Mouse (Mus musculus): ENCODE data around the gene Dffa. TPM values are rescaled to one million over a fixed set of nuclear protein-coding genes. Genes with fewer than 3 reads are reported as not detected.

Gene Dffa
- total RNA-seq (2012; rRNA removed): 10.3 and 15.2 TPM in 2 replicates

GRCm38 (mm10) chr4:149103875-149104561, at the start of gene Dffa:
Gene Dffa, plus strand, starts transcription at chr4:149104146.
- DNase-seq (ENCODE audit: low read depth, low spot score): peak; percentile 87
- peaks cover 3% of the 10 kb centered on the region; the same call in 1 of the 2 replicates for H3K36me3 ChIP-seq (ENCODE audit: control insufficient read depth, insufficient read depth, low read length, poor library complexity, severe bottlenecking)
- in situ Hi-C loops (cut with MboI; ENCODE audit: low sequenced_read_pairs in 2 of 2, unreplicated experiment in 2 of 2): no loop called here
- no peaks in the 10 kb centered on the region for H3K9me3 ChIP-seq (ENCODE audit: control insufficient read depth, insufficient read depth, low read depth, low read length)
- no peak within 1 kb of the TSS for H3K27ac ChIP-seq (ENCODE audit: insufficient read depth, low read depth, low read length, poor library complexity, severe bottlenecking)
- TF ChIP-seq ZC3H11A (IDR thresholded peaks at IDR 0.05; ENCODE audit: borderline replicate concordance, low read depth, low read length) (no peak), HCFC1 (IDR thresholded peaks at IDR 0.05; ENCODE audit: borderline replicate concordance, insufficient read depth, low read length) (peak; percentile 100), ZNF384 (IDR thresholded peaks at IDR 0.05; ENCODE audit: low read depth, low read length) (0 out of 2 replicates have a peak, but pooled peaks have one; percentile 4), CHD2 (IDR thresholded peaks at IDR 0.05; ENCODE audit: low read depth, low read length) (peak; percentile 99)
- H3K4me3 ChIP-seq (ENCODE audit: insufficient read depth in 1 of 2, low read depth in 1 of 2, low read length in 2 of 2, poor library complexity in 1 of 2, severe bottlenecking in 1 of 2): peak within 1 kb of the TSS; percentile 82 to 92
- peak within 1 kb of the TSS; percentile 91 for H3K9ac ChIP-seq (ENCODE audit: insufficient read depth, low read depth, low read length, poor library complexity, severe bottlenecking)
- peaks cover 0 to 3% of the 10 kb centered on the region in 2 experiments; a peak in 1 of 4 replicates for H3K4me1 ChIP-seq (ENCODE audit: control insufficient read depth in 2 of 2, insufficient read depth in 2 of 2, low read length in 2 of 2, poor library complexity in 1 of 2)

- Histone ChIP-seq H3K4me3 (ENCODE audit: insufficient read depth in 1 of 2, low read depth in 1 of 2, low read length in 2 of 2, poor library complexity in 1 of 2, severe bottlenecking in 1 of 2) (no peak overlapping the region), H3K9me3 (ENCODE audit: control insufficient read depth, insufficient read depth, low read depth, low read length) (no peaks in the 10 kb centered on the region), H3K27ac (ENCODE audit: insufficient read depth, low read depth, low read length, poor library complexity, severe bottlenecking) (no peak overlapping the region), H3K36me3 (ENCODE audit: control insufficient read depth, insufficient read depth, low read length, poor library complexity, severe bottlenecking) (peaks cover 2% of the 10 kb centered on the region; the same call in 1 of the 2 replicates), H3K9ac (ENCODE audit: insufficient read depth, low read depth, low read length, poor library complexity, severe bottlenecking) (no peak overlapping the region), H3K4me1 (ENCODE audit: control insufficient read depth in 2 of 2, insufficient read depth in 2 of 2, low read length in 2 of 2, poor library complexity in 1 of 2) (peaks cover 8 to 28% of the 10 kb centered on the region in 2 experiments; a peak in 3 of 4 replicates)
- DNase-seq (ENCODE audit: low read depth, low spot score): no peak
- no peak for TF ChIP-seq MAFK (IDR thresholded peaks at IDR 0.05; ENCODE audit: insufficient read depth, low read depth, low read length)
- TF ChIP-seq HCFC1 (IDR thresholded peaks at IDR 0.05; ENCODE audit: borderline replicate concordance, insufficient read depth, low read length): no peak
- no peak for TF ChIP-seq CHD2 (IDR thresholded peaks at IDR 0.05; ENCODE audit: low read depth, low read length)
- no peak for TF ChIP-seq ZC3H11A (IDR thresholded peaks at IDR 0.05; ENCODE audit: borderline replicate concordance, low read depth, low read length)
- no peak for TF ChIP-seq ZNF384 (IDR thresholded peaks at IDR 0.05; ENCODE audit: low read depth, low read length)
- in situ Hi-C loops (cut with MboI; ENCODE audit: low sequenced_read_pairs in 2 of 2, unreplicated experiment in 2 of 2): no loop called here
These were observed 48.1 kb upstream of the Dffa start for GRCm38 (mm10) chr4:149055847-149056246.

GRCm38 (mm10) chr4:149056957-149057356, 47.0 kb upstream of the Dffa start:
- no peak for TF ChIP-seq ZC3H11A (IDR thresholded peaks at IDR 0.05; ENCODE audit: borderline replicate concordance, low read depth, low read length)
- no peak for TF ChIP-seq MAFK (IDR thresholded peaks at IDR 0.05; ENCODE audit: insufficient read depth, low read depth, low read length)
- TF ChIP-seq CHD2 (IDR thresholded peaks at IDR 0.05; ENCODE audit: low read depth, low read length): no peak
- TF ChIP-seq HCFC1 (IDR thresholded peaks at IDR 0.05; ENCODE audit: borderline replicate concordance, insufficient read depth, low read length): no peak
- TF ChIP-seq ZNF384 (IDR thresholded peaks at IDR 0.05; ENCODE audit: low read depth, low read length): no peak
- H3K36me3 ChIP-seq (ENCODE audit: control insufficient read depth, insufficient read depth, low read length, poor library complexity, severe bottlenecking): peaks cover 2% of the 10 kb centered on the region; the same call in 1 of the 2 replicates
- no peak for DNase-seq (ENCODE audit: low read depth, low spot score)
- no peak overlapping the region for H3K27ac ChIP-seq (ENCODE audit: insufficient read depth, low read depth, low read length, poor library complexity, severe bottlenecking)
- peaks cover 8 to 31% of the 10 kb centered on the region in 2 experiments; a peak in 3 of 4 replicates for H3K4me1 ChIP-seq (ENCODE audit: control insufficient read depth in 2 of 2, insufficient read depth in 2 of 2, low read length in 2 of 2, poor library complexity in 1 of 2)
- no peaks in the 10 kb centered on the region for H3K9me3 ChIP-seq (ENCODE audit: control insufficient read depth, insufficient read depth, low read depth, low read length)
- H3K9ac ChIP-seq (ENCODE audit: insufficient read depth, low read depth, low read length, poor library complexity, severe bottlenecking): no peak overlapping the region
- H3K4me3 ChIP-seq (ENCODE audit: insufficient read depth in 1 of 2, low read depth in 1 of 2, low read length in 2 of 2, poor library complexity in 1 of 2, severe bottlenecking in 1 of 2): no peak overlapping the region
- in situ Hi-C loops (cut with MboI; ENCODE audit: low sequenced_read_pairs in 2 of 2, unreplicated experiment in 2 of 2): no loop called here

- Histone ChIP-seq H3K27ac (ENCODE audit: insufficient read depth, low read depth, low read length, poor library complexity, severe bottlenecking) (no peak overlapping the region), H3K4me1 (ENCODE audit: control insufficient read depth in 2 of 2, insufficient read depth in 2 of 2, low read length in 2 of 2, poor library complexity in 1 of 2) (peaks cover 8 to 33% of the 10 kb centered on the region in 2 experiments; a peak in 3 of 4 replicates)
- no peak for DNase-seq (ENCODE audit: low read depth, low spot score)
These were observed 46.5 kb upstream of the Dffa start for GRCm38 (mm10) chr4:149057470-149057869.

More at GRCm38 (mm10) chr4:149057470-149057869, 46.5 kb upstream of the Dffa start:
- Histone ChIP-seq H3K36me3 (ENCODE audit: control insufficient read depth, insufficient read depth, low read length, poor library complexity, severe bottlenecking) (peaks cover 2% of the 10 kb centered on the region; the same call in 1 of the 2 replicates), H3K9me3 (ENCODE audit: control insufficient read depth, insufficient read depth, low read depth, low read length) (no peaks in the 10 kb centered on the region), H3K9ac (ENCODE audit: insufficient read depth, low read depth, low read length, poor library complexity, severe bottlenecking) (no peak overlapping the region), H3K4me3 (ENCODE audit: insufficient read depth in 1 of 2, low read depth in 1 of 2, low read length in 2 of 2, poor library complexity in 1 of 2, severe bottlenecking in 1 of 2) (no peak overlapping the region)
- TF ChIP-seq HCFC1 (IDR thresholded peaks at IDR 0.05; ENCODE audit: borderline replicate concordance, insufficient read depth, low read length): no peak
- no peak for TF ChIP-seq ZNF384 (IDR thresholded peaks at IDR 0.05; ENCODE audit: low read depth, low read length)
- TF ChIP-seq ZC3H11A (IDR thresholded peaks at IDR 0.05; ENCODE audit: borderline replicate concordance, low read depth, low read length): no peak
- TF ChIP-seq CHD2 (IDR thresholded peaks at IDR 0.05; ENCODE audit: low read depth, low read length): no peak
- no peak for TF ChIP-seq MAFK (IDR thresholded peaks at IDR 0.05; ENCODE audit: insufficient read depth, low read depth, low read length)
- in situ Hi-C loops (cut with MboI; ENCODE audit: low sequenced_read_pairs in 2 of 2, unreplicated experiment in 2 of 2): no loop called here

All from ES-E14 (cell line).